Mouse (Mus musculus): Measurements from ENCODE around the gene Lpcat4. TPM values are rescaled to one million over a fixed set of nuclear protein-coding genes. Genes with fewer than 3 reads are reported as not detected.

Gene Lpcat4
- polyA plus RNA-seq, 1 experiment from 2014 or later = 13.1 TPM

DNA sequence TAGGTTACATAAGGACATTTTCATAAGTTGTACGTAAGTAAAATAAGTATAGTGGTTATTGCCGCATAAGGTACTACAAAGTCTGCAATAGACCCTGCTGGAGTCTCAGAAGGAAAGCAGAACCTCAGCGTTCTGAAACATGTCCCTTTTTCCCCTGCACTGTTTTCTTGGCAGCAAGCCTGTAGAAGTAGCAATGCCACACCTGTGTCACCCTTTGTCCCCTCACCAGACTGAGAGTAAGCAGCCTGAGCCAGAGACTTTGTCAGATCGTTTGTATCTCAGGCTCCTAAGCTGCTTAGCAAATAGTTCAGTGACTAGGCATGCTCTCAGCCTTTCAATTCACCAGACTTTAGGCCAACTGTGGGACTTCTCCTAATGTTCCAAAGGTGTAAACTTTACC lies 47.8 kb downstream of the Lpcat4 start:
- Histone ChIP-seq H3K27me3 (replicated peaks; ENCODE audit: low read depth, poor library complexity, severe bottlenecking) (no peaks in the 10 kb centered on the region), H3K27ac (replicated peaks) (no peak overlapping the region), H3K4me1 (peaks cover 8% of the 10 kb centered on the region), H3K36me3 (replicated peaks) (no peaks in the 10 kb centered on the region), H3K9me3 (no peaks in the 10 kb centered on the region), H3K4me3 (no peak overlapping the region)
- DNase-seq (ENCODE audit: low spot score) = no peak
- WGBS = 72% methylated on average over 4 of the region's 4 CpGs

DNA sequence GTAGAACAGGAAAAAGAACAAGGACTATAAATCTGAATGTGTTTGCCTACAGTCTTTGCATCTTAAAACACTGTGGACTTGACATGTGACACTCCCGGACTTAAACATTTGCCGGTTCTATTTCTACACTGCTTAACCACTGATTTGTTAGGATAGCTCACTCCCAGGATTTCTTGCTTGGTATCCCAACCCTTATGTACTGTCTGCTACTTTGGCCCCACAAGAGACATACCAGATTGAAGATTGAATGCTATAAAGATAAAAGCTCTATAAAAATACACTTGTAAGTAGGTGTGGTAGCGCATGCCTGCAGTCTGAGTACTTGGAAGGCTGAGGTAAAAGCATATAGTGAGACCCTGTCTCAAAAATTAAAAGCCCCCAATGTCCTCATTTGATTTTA lies 50.2 kb downstream of the Lpcat4 start:
- WGBS = 94% methylated on average over 3 of the region's 3 CpGs
- no peak overlapping the region for H3K27ac ChIP-seq (replicated peaks)
- no peak overlapping the region for H3K4me3 ChIP-seq
- H3K4me1 ChIP-seq = peaks cover 2% of the 10 kb centered on the region
- H3K9me3 ChIP-seq = no peaks in the 10 kb centered on the region
- H3K27me3 ChIP-seq (replicated peaks; ENCODE audit: low read depth, poor library complexity, severe bottlenecking) = no peaks in the 10 kb centered on the region
- no peaks in the 10 kb centered on the region for H3K36me3 ChIP-seq (replicated peaks)
- no peak for DNase-seq (ENCODE audit: low spot score)

DNA sequence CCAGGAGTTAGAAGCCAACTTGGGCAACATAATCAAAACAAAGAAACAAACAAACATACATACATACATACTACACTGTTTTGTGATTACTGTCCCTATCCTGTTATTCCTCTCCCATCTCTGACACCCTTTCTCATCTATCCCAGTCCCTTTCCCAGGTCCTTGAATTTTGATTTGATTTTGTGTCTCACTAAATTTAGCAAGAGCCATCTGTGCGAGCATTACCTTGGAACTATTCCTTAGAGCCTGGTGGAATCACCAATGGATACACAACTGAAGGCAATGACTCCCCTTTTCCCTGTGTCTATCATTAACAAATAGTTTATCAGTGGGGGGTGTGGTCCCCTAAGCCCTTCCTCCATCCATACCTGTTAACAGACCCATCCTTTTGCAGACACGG lies 53.6 kb downstream of the Lpcat4 start:
- DNase-seq (ENCODE audit: low spot score) = no peak
- no peaks in the 10 kb centered on the region for H3K36me3 ChIP-seq (replicated peaks)
- no peaks in the 10 kb centered on the region for H3K27me3 ChIP-seq (replicated peaks; ENCODE audit: low read depth, poor library complexity, severe bottlenecking)
- H3K9me3 ChIP-seq = no peaks in the 10 kb centered on the region
- H3K4me1 ChIP-seq = no peaks in the 10 kb centered on the region
- no peak overlapping the region for H3K4me3 ChIP-seq
- no peak overlapping the region for H3K27ac ChIP-seq (replicated peaks)
- 85% methylated on average over 2 of the region's 2 CpGs for whole genome bisulfite sequencing

DNA sequence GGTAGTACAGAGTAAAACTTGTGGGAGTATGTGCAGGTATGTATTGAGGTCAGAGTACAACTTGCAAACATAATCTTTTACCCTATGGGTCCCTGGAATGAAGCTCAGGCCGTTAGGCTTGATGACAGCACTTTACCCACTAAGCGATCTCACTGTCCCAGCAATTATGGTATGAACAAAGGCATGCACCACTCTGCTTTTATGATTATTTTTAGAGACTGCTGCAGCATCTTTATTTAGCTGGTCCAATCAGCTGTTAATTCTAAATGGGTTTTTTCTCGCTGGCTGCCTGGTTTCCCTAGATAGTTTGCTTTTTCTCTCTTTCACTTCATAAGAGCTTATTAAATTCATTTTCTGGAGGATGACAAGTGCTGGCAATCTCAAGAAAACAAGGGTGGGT lies 56.9 kb downstream of the Lpcat4 start:
- WGBS = 87% methylated on average over 3 of the region's 3 CpGs
- Histone ChIP-seq H3K9me3 (no peaks in the 10 kb centered on the region), H3K36me3 (replicated peaks) (no peaks in the 10 kb centered on the region), H3K4me3 (no peak overlapping the region), H3K4me1 (no peaks in the 10 kb centered on the region), H3K27ac (replicated peaks) (no peak overlapping the region), H3K27me3 (replicated peaks; ENCODE audit: low read depth, poor library complexity, severe bottlenecking) (no peaks in the 10 kb centered on the region)
- DNase-seq (ENCODE audit: low spot score) = no peak

Other genes with a start within 250 kb of the Lpcat4 start
- not detected in 2 replicates for gene Olfr1309, start 249.2 kb upstream of the Lpcat4 start, polyA plus RNA-seq (2016; fragmentation: Nextera tagmentation; extraction: Ambion mirVana)
- not detected in 2 replicates for gene Olfr1310, start 226.8 kb upstream of the Lpcat4 start, polyA plus RNA-seq (2016; fragmentation: Nextera tagmentation; extraction: Ambion mirVana)
- not detected in 2 replicates for gene Olfr1311, start 215.1 kb upstream of the Lpcat4 start, polyA plus RNA-seq (2016; fragmentation: Nextera tagmentation; extraction: Ambion mirVana)
- not detected in 2 replicates for gene Olfr1312, start 189.2 kb upstream of the Lpcat4 start, polyA plus RNA-seq (2016; fragmentation: Nextera tagmentation; extraction: Ambion mirVana)
- gene Olfr1313, start 161.6 kb upstream of the Lpcat4 start, polyA plus RNA-seq (2016; fragmentation: Nextera tagmentation; extraction: Ambion mirVana) = not detected in 2 replicates
- not detected in 2 replicates for gene Olfr1314, start 142.7 kb upstream of the Lpcat4 start, polyA plus RNA-seq (2016; fragmentation: Nextera tagmentation; extraction: Ambion mirVana)
- gene Olfr1315-ps1, start 124.0 kb upstream of the Lpcat4 start, polyA plus RNA-seq (2016; fragmentation: Nextera tagmentation; extraction: Ambion mirVana) = not detected in 2 replicates
- not detected in 2 replicates for gene Olfr1316, start 104.5 kb upstream of the Lpcat4 start, polyA plus RNA-seq (2016; fragmentation: Nextera tagmentation; extraction: Ambion mirVana)
- gene Olfr1317, start 99.1 kb upstream of the Lpcat4 start, polyA plus RNA-seq (2016; fragmentation: Nextera tagmentation; extraction: Ambion mirVana) = not detected in 2 replicates
- gene Olfr1318, start 85.3 kb upstream of the Lpcat4 start, polyA plus RNA-seq (2016; fragmentation: Nextera tagmentation; extraction: Ambion mirVana) = not detected in 2 replicates
- gene Nutm1, start 19.8 kb downstream of the Lpcat4 start, polyA plus RNA-seq (2016; fragmentation: Nextera tagmentation; extraction: Ambion mirVana) = 0.10 TPM in 1 of 2 replicates, not detected in the other
- gene Nop10, start 22.5 kb downstream of the Lpcat4 start, polyA plus RNA-seq (2016; fragmentation: Nextera tagmentation; extraction: Ambion mirVana) = 220 and 238 TPM in 2 replicates
- 8.2 and 9.7 TPM in 2 replicates for gene Slc12a6, start 26.4 kb downstream of the Lpcat4 start, polyA plus RNA-seq (2016; fragmentation: Nextera tagmentation; extraction: Ambion mirVana)
- gene Gm21985, start 26.8 kb downstream of the Lpcat4 start, polyA plus RNA-seq (2016; fragmentation: Nextera tagmentation; extraction: Ambion mirVana) = not detected in 2 replicates
- 112 and 113 TPM in 2 replicates for gene Emc4, start 128.6 kb downstream of the Lpcat4 start, polyA plus RNA-seq (2016; fragmentation: Nextera tagmentation; extraction: Ambion mirVana)
- 43.6 and 44.2 TPM in 2 replicates for gene Katnbl1, start 139.7 kb downstream of the Lpcat4 start, polyA plus RNA-seq (2016; fragmentation: Nextera tagmentation; extraction: Ambion mirVana)
- 10.0 and 10.8 TPM in 2 replicates for gene Emc7, start 215.5 kb downstream of the Lpcat4 start, polyA plus RNA-seq (2016; fragmentation: Nextera tagmentation; extraction: Ambion mirVana)
- gene Chrm5, start 241.3 kb downstream of the Lpcat4 start, polyA plus RNA-seq (2016; fragmentation: Nextera tagmentation; extraction: Ambion mirVana) = not detected in 2 replicates

Measured in embryonic facial prominence, embryonic 10.5 days (tissue).